Mouse (Mus musculus): Measurements from ENCODE around the gene Cel.

GRCm38 (mm10) chr2:28520581-28520980 is 42.6 kb downstream of the Cel start:
- TF ChIP-seq CTCF (IDR thresholded peaks at IDR 0.05; ENCODE audit: extremely low read depth, insufficient read depth, insufficient read length, insufficient replicate concordance) (no peak), POLR2A (IDR thresholded peaks at IDR 0.05; ENCODE audit: low read depth, low read length) (no peak)

All from spleen, adult 2 months (tissue).